Mouse (Mus musculus) neural tube, embryonic 10.5 days (tissue): ENCODE measurements around the gene Ak6.

Experiments
- DNase-seq: peaks from one replicate; pipeline ENCODE4 v3.0.0-alpha.2; 2017; ENCODE audit warnings: low spot score; ENCODE audit errors: extremely low spot score

Gene Ak6

DNA sequence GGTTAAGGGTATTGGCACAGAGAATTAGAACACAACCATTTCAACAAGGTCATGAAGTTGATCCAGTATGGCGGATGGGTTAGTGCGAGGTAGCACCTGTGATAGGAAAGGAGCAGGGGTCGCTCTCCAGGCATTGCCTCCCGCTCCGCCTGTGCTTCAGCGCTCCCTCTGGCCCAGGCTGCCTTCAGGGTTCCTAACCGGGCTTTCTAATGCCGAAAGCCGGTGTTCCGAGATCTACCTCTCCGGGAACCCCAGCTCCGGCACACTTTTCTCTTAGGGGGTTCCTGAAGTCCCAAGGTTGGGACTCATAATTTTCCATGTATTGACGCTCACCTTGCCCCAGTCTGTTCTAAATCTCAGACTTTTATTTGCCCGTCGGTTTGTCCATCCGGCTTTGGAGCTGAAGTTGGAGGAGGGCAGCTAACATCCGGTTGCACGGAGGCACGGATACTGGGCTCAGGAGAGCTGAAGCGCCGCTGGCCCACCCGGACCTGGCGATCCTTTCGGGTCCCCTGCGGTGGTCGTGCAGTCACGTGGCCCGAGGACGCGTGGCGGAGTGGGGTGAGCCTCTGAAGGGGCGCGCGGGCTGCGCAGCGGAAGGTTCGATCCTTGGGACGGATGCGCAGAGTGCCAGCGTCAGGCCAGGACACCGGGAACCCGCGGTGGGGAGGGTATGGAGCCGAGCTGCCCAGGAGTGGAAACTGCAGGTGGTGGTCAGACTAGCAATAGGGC is 18.7 kb downstream of the Ak6 start, which contains the start of gene Ccdc125:
Ccdc125 (plus strand) TSS at position 427 of the 732 bp plus-strand sequence.
- peak; percentile 64 for DNase-seq

DNA sequence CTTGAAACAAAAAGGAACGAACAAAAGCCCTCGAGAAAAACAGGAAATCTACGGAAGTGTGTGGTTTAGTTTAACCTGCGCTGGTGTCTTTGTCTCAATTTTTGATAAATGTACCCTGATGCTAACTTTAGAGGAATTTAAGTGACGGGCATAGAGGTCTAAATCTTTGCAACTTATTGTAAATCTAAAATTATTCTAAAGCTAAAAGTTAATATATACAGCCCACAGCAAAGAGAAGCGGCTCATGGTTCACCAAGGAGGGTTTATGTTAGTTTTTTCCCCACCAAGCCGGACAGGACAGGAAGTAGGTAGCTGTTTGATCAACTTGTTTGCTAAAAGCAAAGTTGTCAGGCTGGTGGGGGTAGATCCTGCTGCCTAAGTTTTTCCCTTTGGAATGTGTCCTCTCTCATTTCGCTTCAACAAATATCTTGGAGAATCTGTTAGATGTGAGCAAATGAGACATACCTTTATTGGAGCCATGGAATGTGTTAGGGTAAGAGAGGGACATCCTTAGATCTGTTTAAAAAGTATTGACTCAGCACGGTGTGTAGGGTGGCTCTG is 19.5 kb downstream of the Ak6 start:
- no peak for DNase-seq

DNA sequence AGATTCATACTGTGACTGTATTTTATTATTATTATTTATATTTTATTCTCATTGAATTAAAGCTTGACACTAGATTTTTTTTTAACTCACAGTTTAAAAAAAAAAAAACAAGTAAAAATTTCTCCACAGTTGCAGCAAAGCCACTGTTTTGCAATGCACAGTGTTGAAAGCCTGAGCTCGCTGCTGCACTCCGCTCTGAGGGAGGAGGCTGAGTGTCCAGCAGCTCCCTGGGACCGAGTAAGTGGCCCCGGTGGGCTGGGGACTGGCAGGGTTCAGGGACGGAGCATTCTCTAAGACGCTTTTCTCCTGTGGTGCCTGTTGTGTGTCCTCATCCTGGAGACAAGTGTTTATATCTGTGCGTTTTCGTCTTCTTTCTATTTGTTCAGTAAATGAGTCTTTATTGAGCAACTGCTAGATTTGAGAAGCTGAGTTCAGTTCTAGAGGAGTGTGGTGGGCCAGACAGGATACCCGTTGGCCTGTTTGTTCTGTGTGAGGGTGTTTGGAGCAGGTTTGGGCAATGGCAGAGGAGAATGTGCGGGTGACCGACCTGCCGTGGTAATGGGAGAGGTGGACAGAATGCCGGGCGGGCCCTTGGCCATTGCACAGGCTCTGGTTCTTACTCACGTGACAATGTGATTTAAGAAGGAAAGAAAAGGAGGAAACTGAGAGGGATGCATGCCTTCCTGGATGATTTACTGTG is 25.3 kb downstream of the Ak6 start:
- DNase-seq = no peak

DNA sequence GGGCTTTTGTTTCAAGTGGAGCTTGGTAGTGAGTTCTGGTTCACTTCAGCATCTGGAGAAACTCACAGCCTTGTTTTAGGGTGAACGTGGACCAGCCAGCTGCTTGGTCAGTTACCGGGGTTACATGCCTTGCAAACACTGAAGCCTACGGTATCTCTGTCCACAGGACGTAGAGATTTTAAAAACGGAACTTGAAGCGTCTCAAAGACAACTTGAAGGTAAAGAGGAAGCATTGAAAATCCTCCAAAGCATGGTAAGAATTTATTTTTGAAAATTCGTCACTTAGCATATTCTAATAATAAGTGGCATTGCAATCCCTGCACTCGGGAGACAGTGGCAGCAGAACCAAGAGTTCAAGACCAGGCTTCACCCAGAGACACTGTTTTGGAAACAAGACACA is 30.8 kb downstream of the Ak6 start:
- no peak for DNase-seq

DNA sequence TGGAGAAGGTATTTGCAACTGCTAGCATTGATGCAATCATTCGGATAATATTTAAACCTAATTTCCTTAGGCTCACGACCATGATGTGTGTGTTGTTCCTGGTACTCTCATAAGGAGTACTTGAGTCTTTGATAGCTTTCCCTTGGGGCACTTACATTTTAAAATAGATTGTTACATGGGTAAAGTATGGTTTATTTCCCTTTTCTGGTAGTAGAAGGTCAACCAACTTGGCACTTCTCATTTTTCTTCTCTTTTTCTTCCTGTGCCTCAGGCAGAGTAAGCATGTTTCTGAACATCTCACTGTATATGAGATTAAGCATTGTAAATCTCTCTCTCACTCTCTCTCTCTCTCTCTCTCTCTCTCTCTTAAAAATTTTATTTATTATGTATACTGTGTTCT is 32.1 kb downstream of the Ak6 start:
- no peak for DNase-seq

DNA sequence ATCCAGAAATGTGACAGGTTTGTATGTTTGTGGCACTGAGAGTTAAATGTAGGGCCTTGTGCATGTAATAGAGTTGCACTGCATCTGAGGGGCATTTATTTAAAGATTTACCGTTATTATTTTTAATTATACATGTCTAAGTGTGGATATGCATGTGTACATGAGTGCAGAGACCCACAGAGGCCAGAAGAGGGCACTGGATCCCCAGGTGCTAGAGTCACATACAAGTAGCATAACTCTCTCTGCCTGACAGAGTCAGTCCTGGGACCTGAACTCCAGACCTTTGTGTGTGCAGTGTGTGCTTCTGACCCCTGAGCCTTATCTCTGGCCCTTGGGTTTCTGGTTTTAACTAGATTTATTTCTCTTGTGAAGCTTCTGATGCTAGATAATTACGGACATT is 33.6 kb downstream of the Ak6 start:
- DNase-seq = no peak

DNA sequence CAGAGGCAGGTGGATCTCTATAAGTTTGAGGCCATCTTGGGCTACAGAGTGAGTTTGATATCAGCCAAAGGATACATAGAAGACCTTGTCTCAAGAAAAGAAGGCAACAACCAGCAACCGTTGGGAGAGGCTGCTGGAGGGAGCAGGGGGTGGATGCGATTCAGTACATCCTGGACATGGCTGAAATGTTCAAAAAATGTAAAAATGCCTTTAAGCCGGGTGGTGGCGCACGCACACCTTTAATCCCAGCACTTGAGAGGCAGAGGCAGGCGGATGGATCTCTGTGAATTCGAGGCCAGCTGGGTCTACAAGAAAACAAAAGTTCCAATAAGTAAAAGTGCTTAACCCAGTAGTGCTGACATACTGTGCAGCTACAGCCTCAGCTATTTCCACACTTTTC is 36.7 kb downstream of the Ak6 start:
- DNase-seq = no peak

DNA sequence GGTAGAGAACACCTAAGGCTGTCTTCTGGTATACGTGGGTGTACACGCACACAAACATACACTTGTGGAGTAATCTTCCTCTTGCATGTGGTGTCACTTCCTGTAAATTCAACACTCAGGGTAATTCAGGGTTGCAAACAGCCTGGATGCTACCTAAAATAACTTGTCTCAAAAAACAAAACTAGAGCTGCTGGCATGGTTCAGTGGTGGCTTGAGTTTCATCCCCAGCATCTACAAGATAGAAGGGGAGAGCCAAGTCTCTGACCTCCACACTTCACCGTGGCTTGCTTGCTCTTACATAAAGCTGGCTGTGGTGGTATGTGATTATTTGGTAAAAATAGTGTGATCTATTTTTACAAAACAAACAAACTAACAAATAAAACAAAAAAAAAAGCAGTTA is 46.8 kb downstream of the Ak6 start:
- DNase-seq = no peak

DNA sequence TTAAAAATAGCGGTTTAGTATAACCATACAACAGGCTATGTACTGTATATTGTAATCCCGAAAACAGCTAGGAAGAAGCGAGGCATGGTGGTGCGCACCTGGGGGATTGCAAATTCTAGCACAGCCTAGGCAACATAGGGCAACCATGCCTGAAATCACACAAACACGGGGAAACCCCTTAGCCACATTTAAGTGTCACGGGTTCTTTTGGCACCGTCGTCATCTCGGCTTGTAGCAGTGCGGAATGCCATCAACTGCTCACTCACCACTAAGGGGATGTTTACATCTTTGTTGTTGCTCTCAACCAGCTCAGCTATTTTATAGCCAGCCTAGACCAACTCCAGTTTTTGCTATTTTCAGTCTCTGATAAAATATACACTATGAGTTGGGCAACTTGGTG is 48.1 kb downstream of the Ak6 start:
- DNase-seq = no peak

DNA sequence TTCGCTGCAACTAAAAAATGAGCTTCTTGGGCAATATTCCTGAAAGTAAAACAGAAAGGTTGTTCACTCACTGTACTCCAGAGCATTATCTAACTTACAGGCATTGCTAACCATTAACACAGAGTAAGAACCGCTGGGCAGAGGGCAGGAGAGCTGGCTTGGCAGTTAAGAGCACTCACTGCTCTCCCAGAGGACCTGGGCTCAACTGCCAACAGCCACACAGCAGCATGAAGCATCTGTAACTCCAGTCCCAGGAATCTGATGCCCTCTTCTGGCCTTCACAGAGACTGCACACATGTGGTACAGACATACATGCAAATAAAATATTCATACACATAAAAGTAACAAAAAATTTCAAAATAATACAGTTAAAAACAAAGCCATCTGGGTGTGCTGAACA is 52.7 kb downstream of the Ak6 start:
- DNase-seq = no peak

DNA sequence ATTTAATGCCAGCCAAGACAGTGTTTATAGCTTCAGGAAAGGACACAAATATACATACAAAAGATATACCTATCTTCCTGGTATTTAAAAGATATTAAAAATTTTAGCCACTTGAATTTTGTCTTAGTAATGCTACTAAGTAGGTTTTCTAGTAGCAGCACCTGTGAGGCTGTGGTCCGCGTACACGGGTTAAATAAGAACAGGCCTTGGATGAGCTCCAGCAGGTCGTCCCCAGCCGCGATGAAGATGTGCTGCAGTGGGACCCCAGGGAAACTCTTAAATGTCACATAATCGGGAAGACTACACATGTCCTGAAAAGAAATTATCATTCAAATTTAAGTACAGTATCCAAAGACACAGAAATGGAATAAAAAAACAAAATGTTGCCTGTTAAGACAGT is 55.4 kb downstream of the Ak6 start:
- no peak for DNase-seq

DNA sequence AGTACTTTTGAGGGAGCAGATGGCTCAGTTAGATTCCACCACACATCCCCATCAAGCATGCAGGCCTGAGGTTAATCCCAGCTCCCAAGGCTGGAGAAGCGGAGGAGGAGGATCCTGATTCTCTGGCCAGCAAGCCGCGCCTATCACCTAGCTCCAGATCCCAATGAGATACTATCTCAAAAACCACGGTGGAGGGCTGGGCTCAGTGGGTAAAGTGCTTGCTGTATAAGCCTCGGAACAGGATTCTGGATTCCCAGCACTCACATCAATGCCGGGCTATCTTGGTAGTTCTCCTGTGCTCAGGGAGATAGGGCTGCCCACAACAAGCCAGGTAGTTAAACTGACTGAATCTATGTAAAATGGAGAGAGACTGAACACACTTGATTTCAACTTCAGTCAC is 64.7 kb downstream of the Ak6 start:
- no peak for DNase-seq
